ENCODE assay signal across 12 mouse cellular contexts in genomic region chr8:77506539-77506938, GRCm38 (mm10).
"Had no signal": no experiment of that assay in that cellular context is flagged by ENCODE, and none has a peak within 500 bp of the region (broad histone marks: within the 10 kb centered on the region; RNA-seq: fewer than 3 reads in every experiment).

No protein-coding gene starts in this region.

- H3K27me3 ChIP-seq: liver, embryonic 15.5 days; lung, embryonic 15.5 days; neural tube, embryonic 15.5 days had no signal

- ATAC-seq: hindbrain, postnatal 0 days had no signal

- H3K4me1 ChIP-seq: hindbrain, embryonic 13.5 days; lung, embryonic 15.5 days; neural tube, embryonic 15.5 days had no signal

- H3K4me2 ChIP-seq: hindbrain, embryonic 13.5 days; liver, embryonic 15.5 days; lung, embryonic 15.5 days; neural tube, embryonic 15.5 days had no signal

- H3K9ac ChIP-seq: hindbrain, embryonic 13.5 days; liver, embryonic 15.5 days; lung, embryonic 15.5 days; neural tube, embryonic 15.5 days had no signal

- H3K4me3 ChIP-seq: hindbrain, embryonic 13.5 days; liver, embryonic 15.5 days; lung, embryonic 15.5 days; myocyte; neural tube, embryonic 15.5 days had no signal

- H3K27ac ChIP-seq: hindbrain, embryonic 13.5 days; hindbrain, postnatal 0 days; liver, embryonic 15.5 days; lung, embryonic 15.5 days; neural tube, embryonic 15.5 days had no signal

- H3K36me3 ChIP-seq: hindbrain, embryonic 13.5 days; liver, embryonic 15.5 days; lung, embryonic 15.5 days; neural tube, embryonic 15.5 days had no signal

- H3K9me3 ChIP-seq: hindbrain, embryonic 13.5 days; liver, embryonic 15.5 days; lung, embryonic 15.5 days; neural tube, embryonic 15.5 days had no signal

- DNase-seq: kidney, postnatal 25 days; layer of hippocampus, adult 9-11 months; liver; midbrain, embryonic 14.5 days; thymus, adult 18-20 months; thymus, postnatal 25 days had no signal
